Mouse (Mus musculus) spleen, adult 2 months (tissue): Measurements from ENCODE around the gene Dvl2.

Source experiments
- CTCF ChIP-seq: fragments of 200-500 bp; IDR thresholded peaks from 2 replicates; pipeline ENCODE4 v1.5.1; 2011; ENCODE audit warnings: mild to moderate bottlenecking, inconsistent platforms; ENCODE audit not compliant: insufficient read depth, insufficient read length, insufficient replicate concordance; ENCODE audit errors: extremely low read depth
- POLR2A ChIP-seq: fragments of 200-500 bp; IDR thresholded peaks from 2 replicates; pipeline ENCODE4 v1.6.1; 2011; ENCODE audit warnings: low read depth, low read length, inconsistent platforms

DNA sequence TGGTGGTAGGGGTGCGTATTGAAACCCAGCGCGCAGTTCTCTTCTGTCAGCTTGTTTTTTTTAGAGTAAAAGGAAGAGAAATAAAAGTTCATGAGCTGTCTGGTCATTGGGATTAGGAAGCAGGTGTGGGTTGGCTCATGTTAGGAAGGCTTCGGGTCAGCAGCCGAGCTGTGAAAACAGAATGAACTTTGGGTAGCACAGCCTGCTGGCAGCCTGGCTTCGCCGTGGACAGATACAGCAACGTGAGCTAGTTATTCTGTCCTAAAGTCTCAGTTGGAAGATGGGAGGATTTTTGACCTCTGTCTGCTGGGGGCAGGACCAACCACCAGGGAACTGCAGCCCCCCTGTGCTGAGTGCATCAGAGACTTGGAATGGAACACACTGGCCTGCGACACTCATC, 57.4 kb downstream of the Dvl2 start:
- TF ChIP-seq POLR2A (no peak), CTCF (no peak)
